Mouse (Mus musculus): ENCODE measurements at regions not wholly inside any gene's neighbourhood (a gene's known extent, or its start where the extent isn't known, plus 50 kb on each side); places are given as distances from the start of the nearest gene placed in this dataset.

- DNase-seq (ENCODE audit: low spot score) (peak; percentile 70), ATAC-seq (peak; percentile 53)
- no peaks in the 10 kb centered on the region for H3K4me1 ChIP-seq (ENCODE audit: insufficient read depth, low read depth, low read length)
- no peaks in the 10 kb centered on the region for H3K9me3 ChIP-seq (ENCODE audit: low read length)
- H3K27me3 ChIP-seq (replicated peaks; ENCODE audit: insufficient read depth, low read length) = no peaks in the 10 kb centered on the region
- H3K36me3 ChIP-seq (ENCODE audit: insufficient read depth, low read length) = no peaks in the 10 kb centered on the region
- H3K4me3 ChIP-seq (ENCODE audit: low read depth, low read length) = no peak overlapping the region
- WGBS = 8% methylated on average over 11 of the region's 11 CpGs
- H3K4me2 ChIP-seq (replicated peaks; ENCODE audit: low read depth, low read length) = no peak overlapping the region
- H3K27ac ChIP-seq (ENCODE audit: low read length) = no peak overlapping the region
- H3K9ac ChIP-seq (replicated peaks; ENCODE audit: low read depth) = no peak overlapping the region
- no peak for TF ChIP-seq EP300 (IDR thresholded peaks at IDR 0.05)
- TF ChIP-seq CTCF (IDR thresholded peaks at IDR 0.05) = peak; percentile 86
Measured at GRCm38 (mm10) chr7:55710872-55711558, 57.0 kb upstream of the Siglech start.

Measured in lung, postnatal 0 days (tissue).